Mouse (Mus musculus): Measurements from ENCODE around the gene Apoc1. TPM values are rescaled to one million over a fixed set of nuclear protein-coding genes. Genes with fewer than 3 reads are reported as not detected.

The Apoc1 gene
- total and polyA plus RNA-seq, 3 experiments, result 0.35 TPM; not detected in 2

GRCm38 (mm10) chr7:19740269-19740668 lies 47.8 kb upstream of the Apoc1 start:
- peaks cover 0 to 12% of the 10 kb centered on the region in 2 experiments; a peak in 2 of 4 replicates for H3K36me3 ChIP-seq (ENCODE audit: control insufficient read depth in 1 of 2, insufficient read depth in 2 of 2, low read length in 2 of 2)
- H3K9ac ChIP-seq (ENCODE audit: control insufficient read depth, low read depth, low read length, poor library complexity, severe bottlenecking), result no peak overlapping the region
- peaks cover 11 to 21% of the 10 kb centered on the region in 2 experiments for H3K4me1 ChIP-seq (ENCODE audit: control insufficient read depth in 1 of 2, insufficient read depth in 2 of 2, low read length in 2 of 2)

GRCm38 (mm10) chr7:19738771-19739170 lies 46.3 kb upstream of the Apoc1 start:
- H3K4me1 ChIP-seq (ENCODE audit: control insufficient read depth in 1 of 2, insufficient read depth in 2 of 2, low read length in 2 of 2), result peaks cover 11 to 22% of the 10 kb centered on the region in 2 experiments
- DNase-seq (ENCODE audit: low read depth, low spot score), result peak; percentile 54
- no peak overlapping the region for H3K4me3 ChIP-seq (ENCODE audit: control insufficient read depth in 1 of 2, insufficient read depth in 1 of 2, low read depth in 2 of 2, low read length in 2 of 2)
- H3K9me3 ChIP-seq (replicated peaks; ENCODE audit: insufficient read depth, low read length), result no peaks in the 10 kb centered on the region
- H3K9ac ChIP-seq (ENCODE audit: control insufficient read depth, low read depth, low read length, poor library complexity, severe bottlenecking), result no peak overlapping the region
- TF ChIP-seq SMC3 (IDR thresholded peaks at IDR 0.05; ENCODE audit: low read depth, low read length), result peak; percentile 35
- no peak for TF ChIP-seq UBTF (IDR thresholded peaks at IDR 0.05; ENCODE audit: borderline replicate concordance, insufficient read depth, low read depth, low read length)
- TF ChIP-seq RAD21 (IDR thresholded peaks at IDR 0.05; ENCODE audit: low read depth, low read length), result peak; percentile 29
- TF ChIP-seq CTCF (IDR thresholded peaks at IDR 0.05 in 2 of 3, conservative IDR thresholded peaks at IDR 0.05 in 1 of 3; ENCODE audit: control insufficient read depth in 1 of 3, insufficient read depth in 1 of 3, low read depth in 2 of 3, low read length in 3 of 3, poor library complexity in 1 of 3, severe bottlenecking in 1 of 3), result peak; percentile 27 to 46 (median 30)
- H3K36me3 ChIP-seq (ENCODE audit: control insufficient read depth in 1 of 2, insufficient read depth in 2 of 2, low read length in 2 of 2), result peaks cover 0 to 12% of the 10 kb centered on the region in 2 experiments; a peak in 2 of 4 replicates
- no peak overlapping the region for H3K27ac ChIP-seq (ENCODE audit: control insufficient read depth, low read depth, low read length)
- no peaks in the 10 kb centered on the region for H3K79me2 ChIP-seq (ENCODE audit: control insufficient read depth, insufficient read depth, low read length, poor library complexity)
- H3K27me3 ChIP-seq (ENCODE audit: control insufficient read depth in 1 of 2, insufficient read depth in 2 of 2, low read length in 2 of 2), result no peaks in the 10 kb centered on the region

More at GRCm38 (mm10) chr7:19740269-19740668, 47.8 kb upstream of the Apoc1 start:
- H3K9me3 ChIP-seq (replicated peaks; ENCODE audit: insufficient read depth, low read length), result no peaks in the 10 kb centered on the region
- no peak overlapping the region for H3K27ac ChIP-seq (ENCODE audit: control insufficient read depth, low read depth, low read length)
- H3K27me3 ChIP-seq (ENCODE audit: control insufficient read depth in 1 of 2, insufficient read depth in 2 of 2, low read length in 2 of 2), result no peaks in the 10 kb centered on the region
- no peak overlapping the region for H3K4me3 ChIP-seq (ENCODE audit: control insufficient read depth in 1 of 2, insufficient read depth in 1 of 2, low read depth in 2 of 2, low read length in 2 of 2)
- peak; percentile 59 for DNase-seq (ENCODE audit: low read depth, low spot score)
- H3K79me2 ChIP-seq (ENCODE audit: control insufficient read depth, insufficient read depth, low read length, poor library complexity), result no peaks in the 10 kb centered on the region
- TF ChIP-seq RAD21 (IDR thresholded peaks at IDR 0.05; ENCODE audit: low read depth, low read length), result peak; percentile 18
- peak in 2 of 3 experiments; percentile 40 to 62; a peak in 5 of 6 replicates for TF ChIP-seq CTCF (IDR thresholded peaks at IDR 0.05 in 2 of 3, conservative IDR thresholded peaks at IDR 0.05 in 1 of 3; ENCODE audit: control insufficient read depth in 1 of 3, insufficient read depth in 1 of 3, low read depth in 2 of 3, low read length in 3 of 3, poor library complexity in 1 of 3, severe bottlenecking in 1 of 3)
- TF ChIP-seq SMC3 (IDR thresholded peaks at IDR 0.05; ENCODE audit: low read depth, low read length), result 0 out of 2 replicates have a peak, but pooled peaks have one; percentile 2
- TF ChIP-seq GATA1 (IDR thresholded peaks at IDR 0.05; ENCODE audit: low read depth, low read length), result no peak

GRCm38 (mm10) chr7:19736389-19737057 lies 44.1 kb upstream of the Apoc1 start:
- no peaks in the 10 kb centered on the region for H3K79me2 ChIP-seq (ENCODE audit: control insufficient read depth, insufficient read depth, low read length, poor library complexity)
- H3K27me3 ChIP-seq (ENCODE audit: control insufficient read depth in 1 of 2, insufficient read depth in 2 of 2, low read length in 2 of 2), result no peaks in the 10 kb centered on the region
- H3K27ac ChIP-seq (ENCODE audit: control insufficient read depth, low read depth, low read length), result peak overlapping the region; percentile 75
- peak; percentile 94 for DNase-seq (ENCODE audit: low read depth, low spot score)
- no peaks in the 10 kb centered on the region for H3K9me3 ChIP-seq (replicated peaks; ENCODE audit: insufficient read depth, low read length)
- peak overlapping the region; percentile 8 to 13; a peak in 3 of 4 replicates for H3K4me3 ChIP-seq (ENCODE audit: control insufficient read depth in 1 of 2, insufficient read depth in 1 of 2, low read depth in 2 of 2, low read length in 2 of 2)
- peaks cover 11 to 22% of the 10 kb centered on the region in 2 experiments for H3K4me1 ChIP-seq (ENCODE audit: control insufficient read depth in 1 of 2, insufficient read depth in 2 of 2, low read length in 2 of 2)
- H3K36me3 ChIP-seq (ENCODE audit: control insufficient read depth in 1 of 2, insufficient read depth in 2 of 2, low read length in 2 of 2), result peaks cover 0 to 12% of the 10 kb centered on the region in 2 experiments; a peak in 2 of 4 replicates
- peak overlapping the region; percentile 2; the same call in 1 of the 2 replicates for H3K9ac ChIP-seq (ENCODE audit: control insufficient read depth, low read depth, low read length, poor library complexity, severe bottlenecking)
- TF ChIP-seq SIN3A (IDR thresholded peaks at IDR 0.05; ENCODE audit: low read length), result peak; percentile 76
- peak; percentile 90; the same call in 1 of the 2 replicates for TF ChIP-seq JUND (IDR thresholded peaks at IDR 0.05; ENCODE audit: low read depth, low read length)
- TF ChIP-seq BHLHE40 (IDR thresholded peaks at IDR 0.05; ENCODE audit: borderline replicate concordance, low read depth, low read length), result no peak
- TF ChIP-seq TCF12 (IDR thresholded peaks at IDR 0.05; ENCODE audit: low read depth, low read length), result peak; percentile 91
- TF ChIP-seq NELFE (IDR thresholded peaks at IDR 0.05; ENCODE audit: low read depth, low read length), result no peak
- no peak for TF ChIP-seq ZKSCAN1 (IDR thresholded peaks at IDR 0.05; ENCODE audit: low read depth, low read length)
- TF ChIP-seq USF1 (IDR thresholded peaks at IDR 0.05; ENCODE audit: low read depth, low read length), result no peak
- TF ChIP-seq MAFK (IDR thresholded peaks at IDR 0.05; ENCODE audit: borderline replicate concordance, low read depth, low read length), result no peak
- TF ChIP-seq MYB (IDR thresholded peaks at IDR 0.05; ENCODE audit: low read depth, low read length), result peak; percentile 16; the same call in 1 of the 2 replicates
- TF ChIP-seq GABPA (IDR thresholded peaks at IDR 0.05; ENCODE audit: low read depth, low read length), result no peak
- TF ChIP-seq ZNF384 (IDR thresholded peaks at IDR 0.05; ENCODE audit: low read depth, low read length), result peak; percentile 36; the same call in 1 of the 2 replicates
- no peak for TF ChIP-seq NRF1 (IDR thresholded peaks at IDR 0.05; ENCODE audit: insufficient read depth, low read depth, low read length, poor library complexity, severe bottlenecking)
- TF ChIP-seq KAT2A (conservative IDR thresholded peaks at IDR 0.05; ENCODE audit: low read depth, low read length), result no peak
- TF ChIP-seq ZC3H11A (IDR thresholded peaks at IDR 0.05; ENCODE audit: low read depth, low read length), result no peak
- no peak for TF ChIP-seq RAD21 (IDR thresholded peaks at IDR 0.05; ENCODE audit: low read depth, low read length)
- TF ChIP-seq ZMIZ1 (IDR thresholded peaks at IDR 0.05; ENCODE audit: low read depth, low read length), result no peak
- TF ChIP-seq SMC3 (IDR thresholded peaks at IDR 0.05; ENCODE audit: low read depth, low read length), result no peak
- TF ChIP-seq CHD1 (IDR thresholded peaks at IDR 0.05; ENCODE audit: low read depth, low read length), result no peak
- peak; percentile 93 for TF ChIP-seq RCOR1 (IDR thresholded peaks at IDR 0.05; ENCODE audit: low read depth, low read length)
- TF ChIP-seq POLR2A (IDR thresholded peaks at IDR 0.05; ENCODE audit: control insufficient read depth in 1 of 2, insufficient read depth in 1 of 2, low read depth in 1 of 2, low read length in 2 of 2, poor library complexity in 1 of 2), result no peak
